13 mouse cellular contexts compared by ENCODE assay signal in genomic region chr5:76138512-76138911, GRCm38 (mm10). TPM values are rescaled to one million over a fixed set of nuclear protein-coding genes. Genes with fewer than 3 reads are reported as not detected.
DNase-seq lines count a peak whose midpoint lies in the region; ATAC-seq and TF ChIP-seq lines count a peak whose summit lies in the region.
"Had no signal": no experiment of that assay in that cellular context is flagged by ENCODE, and none has a peak within 500 bp of the region (broad histone marks: within the 10 kb centered on the region; RNA-seq: fewer than 3 reads in every experiment).

No protein-coding gene starts in this region.

- no peak for TF ChIP-seq CTCF in hindbrain, postnatal 0 days (IDR thresholded peaks at IDR 0.05; ENCODE audit: low read depth)
- no peak for TF ChIP-seq CTCF in MEL (IDR thresholded peaks at IDR 0.05 in 2 of 3, conservative IDR thresholded peaks at IDR 0.05 in 1 of 3; ENCODE audit: control insufficient read depth in 1 of 3, insufficient read depth in 1 of 3, low read depth in 2 of 3, low read length in 3 of 3, poor library complexity in 1 of 3, severe bottlenecking in 1 of 3)

- DNase-seq in hindbrain, postnatal 0 days (ENCODE audit: low spot score): peak; percentile 15
- DNase-seq in CD4-positive helper T cell, adult 2 months (ENCODE audit: low read depth, low spot score): peak; percentile 10
- peak; percentile 91 for DNase-seq in MEL (ENCODE audit: low read depth, low spot score)
- peak; percentile 12 for DNase-seq in induced T-regulatory cell, adult 2 months (ENCODE audit: low read depth)
- DNase-seq in cerebellum, postnatal 36 days: no peak
- no peak for DNase-seq in testis, postnatal 10 days (ENCODE audit: low spot score)
- DNase-seq: adrenal gland, postnatal 36 days; retina, postnatal 1 day; spleen, adult 18-20 months had no signal

- H3K9ac ChIP-seq in hindbrain, postnatal 0 days (replicated peaks; ENCODE audit: low read length): no peak overlapping the region
- H3K9ac ChIP-seq in hindbrain, embryonic 16.5 days (ENCODE audit: low read depth, low read length): no peak overlapping the region
- peak overlapping the region; percentile 99 for H3K9ac ChIP-seq in MEL (ENCODE audit: control insufficient read depth, low read depth, low read length, poor library complexity, severe bottlenecking)
- H3K9ac ChIP-seq: limb, embryonic 12.5 days had no signal

- H3K4me3 ChIP-seq in hindbrain, postnatal 0 days (ENCODE audit: low read length): no peak overlapping the region
- H3K4me3 ChIP-seq in hindbrain, embryonic 16.5 days (ENCODE audit: low read length): no peak overlapping the region
- peak overlapping the region; percentile 0 to 28; a peak in 3 of 4 replicates for H3K4me3 ChIP-seq in MEL (ENCODE audit: control insufficient read depth in 1 of 2, insufficient read depth in 1 of 2, low read depth in 2 of 2, low read length in 2 of 2)
- H3K4me3 ChIP-seq: limb, embryonic 12.5 days had no signal

- no peaks in the 10 kb centered on the region for H3K9me3 ChIP-seq in hindbrain, postnatal 0 days (ENCODE audit: low read length)
- no peaks in the 10 kb centered on the region for H3K9me3 ChIP-seq in hindbrain, embryonic 16.5 days (ENCODE audit: control insufficient read depth, low read length)
- no peaks in the 10 kb centered on the region for H3K9me3 ChIP-seq in MEL (replicated peaks; ENCODE audit: insufficient read depth, low read length)
- H3K9me3 ChIP-seq: limb, embryonic 12.5 days had no signal

- H3K36me3 ChIP-seq in hindbrain, postnatal 0 days (ENCODE audit: insufficient read depth, low read length): no peaks in the 10 kb centered on the region
- H3K36me3 ChIP-seq in hindbrain, embryonic 16.5 days (ENCODE audit: control insufficient read depth, insufficient read depth, low read length): no peaks in the 10 kb centered on the region
- H3K36me3 ChIP-seq in MEL (ENCODE audit: control insufficient read depth in 1 of 2, insufficient read depth in 2 of 2, low read length in 2 of 2): peaks cover 0 to 26% of the 10 kb centered on the region in 2 experiments; a peak in 2 of 4 replicates
- H3K36me3 ChIP-seq: limb, embryonic 12.5 days had no signal

- no peaks in the 10 kb centered on the region for H3K27me3 ChIP-seq in hindbrain, postnatal 0 days (ENCODE audit: insufficient read depth, low read length)
- H3K27me3 ChIP-seq in hindbrain, embryonic 16.5 days (replicated peaks; ENCODE audit: control insufficient read depth, insufficient read depth, low read length): no peaks in the 10 kb centered on the region
- H3K27me3 ChIP-seq in MEL (ENCODE audit: control insufficient read depth in 1 of 2, insufficient read depth in 2 of 2, low read length in 2 of 2): no peaks in the 10 kb centered on the region
- H3K27me3 ChIP-seq: limb, embryonic 12.5 days had no signal

- no peak for ATAC-seq in hindbrain, postnatal 0 days
- ATAC-seq in hindbrain, embryonic 16.5 days: no peak
- ATAC-seq: intestine, postnatal 0 days; lung, postnatal 0 days had no signal

- WGBS in hindbrain, postnatal 0 days: 21% methylated on average over 10 of the region's 10 CpGs
- WGBS in hindbrain, embryonic 16.5 days: 15% methylated on average over 10 of the region's 10 CpGs

- peak in 1 of 2 experiments; percentile 23; a peak in 2 of 4 replicates for TF ChIP-seq POLR2A in MEL (IDR thresholded peaks at IDR 0.05; ENCODE audit: control insufficient read depth in 1 of 2, insufficient read depth in 1 of 2, low read depth in 1 of 2, low read length in 2 of 2, poor library complexity in 1 of 2)

- H3K79me2 ChIP-seq in MEL (ENCODE audit: control insufficient read depth, insufficient read depth, low read length, poor library complexity): peaks cover 10% of the 10 kb centered on the region

- TF ChIP-seq EP300 in MEL (IDR thresholded peaks at IDR 0.05; ENCODE audit: low read depth in 1 of 2, low read length in 2 of 2): no peak

- H3K4me2 ChIP-seq in hindbrain, postnatal 0 days (ENCODE audit: low read depth, low read length): no peak overlapping the region
- no peak overlapping the region for H3K4me2 ChIP-seq in hindbrain, embryonic 16.5 days (ENCODE audit: low read length)

- H3K27ac ChIP-seq in hindbrain, postnatal 0 days: no peak overlapping the region
- no peak overlapping the region for H3K27ac ChIP-seq in hindbrain, embryonic 16.5 days (ENCODE audit: low read depth, low read length)
- peak overlapping the region; percentile 79 for H3K27ac ChIP-seq in MEL (ENCODE audit: control insufficient read depth, low read depth, low read length)
- H3K27ac ChIP-seq: limb, embryonic 12.5 days had no signal

- H3K4me1 ChIP-seq in hindbrain, postnatal 0 days (ENCODE audit: insufficient read depth, low read length): peaks cover 10% of the 10 kb centered on the region; the same call in 1 of the 2 replicates
- H3K4me1 ChIP-seq in hindbrain, embryonic 16.5 days (ENCODE audit: control insufficient read depth, insufficient read depth, low read depth, low read length): peaks cover 2% of the 10 kb centered on the region
- peaks cover 2 to 25% of the 10 kb centered on the region in 2 experiments; a peak in 3 of 4 replicates for H3K4me1 ChIP-seq in MEL (ENCODE audit: control insufficient read depth in 1 of 2, insufficient read depth in 2 of 2, low read length in 2 of 2)

- no peak for TF ChIP-seq RAD21 in MEL (IDR thresholded peaks at IDR 0.05; ENCODE audit: low read depth, low read length)

TF ChIP-seq in MEL, 35 proteins besides CTCF, POLR2A, EP300 and RAD21:
- peak; percentile 39; the same call in 1 of the 2 replicates for TF ChIP-seq TAL1 (IDR thresholded peaks at IDR 0.05; ENCODE audit: low read length)
- TF ChIP-seq BHLHE40 (IDR thresholded peaks at IDR 0.05; ENCODE audit: borderline replicate concordance, low read depth, low read length): no peak
- no peak for TF ChIP-seq NELFE (IDR thresholded peaks at IDR 0.05; ENCODE audit: low read depth, low read length)
- no peak for TF ChIP-seq E2F4 (IDR thresholded peaks at IDR 0.05; ENCODE audit: borderline replicate concordance, low read depth, low read length)
- peak; percentile 54; the same call in 1 of the 2 replicates for TF ChIP-seq GATA1 (IDR thresholded peaks at IDR 0.05; ENCODE audit: low read depth, low read length)
- peak; percentile 32; the same call in 1 of the 2 replicates for TF ChIP-seq TBP (IDR thresholded peaks at IDR 0.05; ENCODE audit: low read depth, low read length)

RNA-seq across cellular contexts. Expression of gene Srd5a3, which starts 1.6 kb away (rescaled TPM):
- 16.3 and 17.6 TPM in 2 replicates for total RNA-seq in hindbrain, postnatal 0 days (2014; rRNA removed)
- 22.2 and 22.9 TPM in 2 replicates for polyA plus RNA-seq in hindbrain, postnatal 0 days (2015; fragmentation: Nextera tagmentation; extraction: Ambion mirVana)
- polyA plus RNA-seq in hindbrain, embryonic 16.5 days (2015; fragmentation: Nextera tagmentation; extraction: Ambion mirVana): 20.4 and 22.9 TPM in 2 replicates
- 17.0 and 18.3 TPM in 2 replicates for total RNA-seq in MEL (2012; rRNA removed)
- 10 to 100 TPM in 1 of 2 experiments, not detected in 1; 33.2 TPM for polyA plus RNA-seq in MEL (2012; ENCODE audit: insufficient read depth in 1 of 2, insufficient read length in 2 of 2, low read depth in 1 of 2, low replicate concordance in 2 of 2, missing spikeins in 1 of 2)

RNA-seq across cellular contexts. Expression of gene Tmem165, which starts 45.2 kb away (rescaled TPM):
- 68.0 and 71.4 TPM in 2 replicates for total RNA-seq in hindbrain, postnatal 0 days (2014; rRNA removed)
- 49.4 and 54.2 TPM in 2 replicates for polyA plus RNA-seq in hindbrain, postnatal 0 days (2015; fragmentation: Nextera tagmentation; extraction: Ambion mirVana)
- 42.8 and 46.3 TPM in 2 replicates for polyA plus RNA-seq in hindbrain, embryonic 16.5 days (2015; fragmentation: Nextera tagmentation; extraction: Ambion mirVana)
- total RNA-seq in MEL (2012; rRNA removed): 73.0 and 77.7 TPM in 2 replicates
- 100 to 1,000 TPM in 1 of 2 experiments, 10 to 100 TPM in 1; 66.5 to 154 TPM for polyA plus RNA-seq in MEL (2012; ENCODE audit: insufficient read depth in 1 of 2, insufficient read length in 2 of 2, low read depth in 1 of 2, low replicate concordance in 2 of 2, missing spikeins in 1 of 2)

Comparison
In these comparisons a context has a peak if more than half of its experiments do, and no peak if none do; other contexts are left out.
1. DNase-seq: peak in hindbrain, postnatal 0 days (single experiment), CD4-positive helper T cell, adult 2 months (single experiment), MEL (single experiment) and induced T-regulatory cell, adult 2 months (single experiment); none in cerebellum, postnatal 36 days (0 of 2) and testis, postnatal 10 days (single experiment).
2. H3K4me3 ChIP-seq: peak in MEL (2 of 2); none in hindbrain, postnatal 0 days (single experiment) and hindbrain, embryonic 16.5 days (single experiment).